Mouse (Mus musculus): ENCODE results near the gene Map3k4. TPM values are rescaled to one million over a fixed set of nuclear protein-coding genes. Genes with fewer than 3 reads are reported as not detected.

Map3k4 gene
- polyA plus RNA-seq, 1 experiment from 2014 or later = 49.3 TPM

DNA sequence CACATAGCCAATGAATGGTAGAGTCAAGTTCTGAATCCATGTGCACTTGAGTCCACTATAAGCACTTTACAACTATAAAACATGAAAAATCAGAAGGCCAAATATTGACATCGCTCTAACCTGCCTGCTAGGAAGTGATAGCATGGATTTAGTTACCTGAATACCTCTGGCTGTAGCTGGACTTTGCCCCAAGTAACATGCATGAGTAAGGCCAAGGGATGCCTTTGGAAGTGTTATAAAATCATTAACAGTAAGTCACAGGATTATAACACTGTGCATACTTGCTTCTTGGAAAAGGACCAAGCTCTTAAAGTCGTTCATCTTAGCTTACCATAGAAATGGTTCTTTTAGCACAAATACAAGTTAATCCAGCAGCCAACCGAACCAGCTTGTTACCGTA lies 18.6 kb upstream of the Map3k4 start:
- TF ChIP-seq CTCF (IDR thresholded peaks at IDR 0.05) = no peak
- peak; percentile 45 for ATAC-seq
- in situ Hi-C loops (cut with MboI; ENCODE audit: low pct_unique_long_range_greater_than_20kb) = no loop called here
- ChIA-PET CTCF (interaction anchor here (0.9 to 1.0 kb wide), 2 partner anchors 8 to 13 kb away, joined by 3 read pairs; no protein-coding TSS in a partner anchor), POLR2A (no interaction called here)
- no peaks in the 10 kb centered on the region for H3K27me3 ChIP-seq
- DNase-seq (ENCODE audit: low read depth, low spot score) = no peak

DNA sequence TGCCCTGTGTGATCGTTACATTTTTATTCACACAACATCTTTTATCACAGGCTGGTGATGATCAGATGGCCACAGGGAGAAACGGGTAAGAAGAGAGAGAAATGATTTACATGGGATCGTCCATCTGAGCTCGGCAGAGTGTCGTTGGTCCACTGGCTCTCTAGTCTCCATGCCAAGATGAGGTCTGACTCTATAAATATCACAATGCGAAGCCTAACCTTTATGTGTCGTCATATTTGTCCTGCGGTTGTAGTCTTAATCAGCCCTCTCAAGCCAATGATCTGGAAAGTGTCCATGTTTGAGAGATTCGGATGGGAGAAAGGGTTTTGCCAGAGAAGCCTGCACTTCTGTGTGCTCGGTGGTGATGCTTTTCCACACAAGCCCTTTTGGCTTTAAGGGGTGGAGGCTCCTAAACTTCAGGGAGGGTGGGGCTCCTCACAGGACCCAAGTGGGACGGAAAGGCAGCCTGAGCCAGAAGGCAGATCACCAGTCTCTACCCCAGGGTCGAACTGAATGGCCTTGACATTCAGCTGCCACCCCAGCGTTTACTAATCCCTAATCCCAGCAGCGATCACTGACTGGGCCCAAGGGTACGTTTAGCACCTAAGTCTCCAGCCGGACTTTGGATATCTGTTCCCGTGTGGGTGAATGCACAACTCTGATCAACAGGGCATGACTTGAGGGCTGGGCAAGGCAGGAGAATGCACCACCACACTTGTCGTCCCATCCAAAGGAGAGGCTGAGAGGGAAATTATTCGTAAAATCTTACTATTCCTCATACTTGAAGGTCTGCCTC lies 17.7 kb upstream of the Map3k4 start:
- ATAC-seq (peak; percentile 76), DNase-seq (ENCODE audit: low read depth, low spot score) (peak; percentile 83)
- CTCF ChIA-PET = interaction anchor here (1.2 to 2.6 kb wide), 3 partner anchors 7 to 34 kb away, joined by 3 to 6 read pairs (median 4); no protein-coding TSS in a partner anchor
- POLR2A ChIA-PET = interaction anchor here (0.6 to 2.0 kb wide), 2 partner anchors 18 to 130 kb away, joined by 3 to 7 read pairs; partner anchors contain the start of gene Map3k4
- in situ Hi-C loops (cut with MboI; ENCODE audit: low pct_unique_long_range_greater_than_20kb) = no loop called here
- H3K27me3 ChIP-seq = no peaks in the 10 kb centered on the region
- no peak for TF ChIP-seq CTCF (IDR thresholded peaks at IDR 0.05)

DNA sequence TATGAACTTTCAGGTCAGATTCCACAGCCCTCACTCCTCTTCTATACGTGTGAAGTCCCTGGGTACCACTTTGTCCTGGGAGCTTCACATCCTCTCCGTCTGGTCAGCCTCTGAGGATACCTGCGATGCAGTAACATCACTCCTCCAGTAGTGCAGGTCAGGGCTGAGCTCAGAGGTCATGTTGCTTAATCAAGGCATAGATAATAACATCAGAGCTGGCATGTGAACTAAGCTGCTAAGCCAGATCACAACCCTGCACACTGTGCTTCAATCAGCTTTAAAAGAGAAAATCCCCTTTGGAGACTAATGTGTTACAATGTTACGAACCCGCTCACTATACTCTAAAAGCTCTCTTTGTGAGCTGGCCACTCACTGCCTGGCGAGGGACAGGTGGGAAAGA lies 16.5 kb upstream of the Map3k4 start:
- in situ Hi-C loops (cut with MboI; ENCODE audit: low pct_unique_long_range_greater_than_20kb) = no loop called here
- ATAC-seq = no peak
- no peak for DNase-seq (ENCODE audit: low read depth, low spot score)
- peak; percentile 19 for TF ChIP-seq CTCF (IDR thresholded peaks at IDR 0.05)
- CTCF ChIA-PET = interaction anchor here (0.9 to 2.6 kb wide), 3 partner anchors 9 to 69 kb away, joined by 3 to 6 read pairs (median 4); no protein-coding TSS in a partner anchor
- H3K27me3 ChIP-seq = no peaks in the 10 kb centered on the region
- POLR2A ChIA-PET = interaction anchor here (2.0 kb wide), 1 partner anchor 17 kb away, joined by 7 read pairs; the partner anchor contains the start of gene Map3k4

DNA sequence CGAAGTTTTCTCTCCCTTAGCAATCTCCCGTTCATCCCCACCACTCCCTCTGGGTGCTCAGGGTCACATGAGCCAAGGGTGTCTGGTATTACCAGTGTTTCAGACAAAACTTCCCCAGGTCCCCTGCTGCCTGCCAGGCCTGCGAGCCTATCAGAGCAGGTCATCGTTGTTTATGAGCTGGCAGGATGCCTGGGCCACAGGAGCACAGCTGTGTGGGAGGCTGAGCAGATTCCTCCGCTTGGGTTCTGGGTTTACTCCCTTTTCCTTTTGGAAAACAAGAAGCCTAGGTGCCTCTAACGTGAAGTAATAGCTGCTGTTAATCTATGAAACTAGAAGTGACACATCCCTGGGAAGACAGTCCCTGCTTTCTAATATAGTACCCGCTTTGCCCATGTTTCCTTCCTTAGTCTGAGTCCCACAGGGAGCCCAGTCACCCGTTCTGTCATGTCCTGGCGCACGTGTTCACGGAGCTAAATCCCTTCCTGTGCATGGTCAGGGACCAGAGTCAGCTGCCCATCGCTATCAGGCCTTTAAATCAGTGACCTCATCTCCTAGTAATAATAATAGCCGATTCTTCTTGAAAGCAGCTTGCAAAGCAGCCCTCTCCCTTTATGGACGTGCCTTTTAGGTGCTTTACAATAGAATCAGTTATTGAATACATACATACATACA lies 9.4 kb upstream of the Map3k4 start:
- no peaks in the 10 kb centered on the region for H3K27me3 ChIP-seq
- in situ Hi-C loops (cut with MboI; ENCODE audit: low pct_unique_long_range_greater_than_20kb) = no loop called here
- no peak for TF ChIP-seq CTCF (IDR thresholded peaks at IDR 0.05)
- CTCF ChIA-PET = interaction anchor here (0.9 to 3.5 kb wide), 5 partner anchors 9 to 37 kb away, joined by 3 to 16 read pairs (median 3); partner anchors contain the start of gene Map3k4
- DNase-seq (ENCODE audit: low read depth, low spot score) (peak; percentile 97), ATAC-seq (peak; percentile 94)
- POLR2A ChIA-PET = interaction anchor here (0.7 to 2.8 kb wide), 2 partner anchors 10 to 12 kb away, joined by 3 to 10 read pairs; partner anchors contain the start of gene Map3k4

DNA sequence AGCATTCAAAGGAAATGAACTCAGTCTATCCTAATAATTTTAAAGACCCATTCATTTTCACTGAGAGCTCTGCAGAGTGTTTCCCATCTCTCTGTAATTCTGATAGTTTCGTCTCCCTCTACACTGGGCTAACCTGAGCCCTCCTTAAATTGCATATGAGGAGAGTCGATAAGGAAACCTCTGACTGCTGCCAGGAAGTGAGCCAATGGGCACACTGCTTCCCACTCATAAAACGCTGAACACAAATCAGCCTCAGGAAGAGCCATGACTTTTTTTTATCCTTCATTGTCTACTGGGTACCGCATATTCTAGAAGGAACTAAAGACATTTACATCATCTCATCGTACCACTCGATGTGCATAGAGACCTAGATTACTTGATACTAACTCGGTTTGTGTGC lies 1.2 kb upstream of the Map3k4 start:
- no peaks in the 10 kb centered on the region for H3K27me3 ChIP-seq
- TF ChIP-seq CTCF (IDR thresholded peaks at IDR 0.05) = no peak
- ChIA-PET POLR2A (interaction anchor here (2.3 kb wide), 1 partner anchor 51 kb away, joined by 9 read pairs; no protein-coding TSS in a partner anchor), CTCF (interaction anchor here (0.6 to 4.1 kb wide), 8 partner anchors 9 to 49 kb away, joined by 3 to 55 read pairs (median 6); no protein-coding TSS in a partner anchor)
- DNase-seq (ENCODE audit: low read depth, low spot score) = no peak
- in situ Hi-C loops (cut with MboI; ENCODE audit: low pct_unique_long_range_greater_than_20kb) = loop anchor here (5.0 kb wide), 1 partner anchor 52 kb away; no protein-coding TSS in a partner anchor
- ATAC-seq = no peak

DNA sequence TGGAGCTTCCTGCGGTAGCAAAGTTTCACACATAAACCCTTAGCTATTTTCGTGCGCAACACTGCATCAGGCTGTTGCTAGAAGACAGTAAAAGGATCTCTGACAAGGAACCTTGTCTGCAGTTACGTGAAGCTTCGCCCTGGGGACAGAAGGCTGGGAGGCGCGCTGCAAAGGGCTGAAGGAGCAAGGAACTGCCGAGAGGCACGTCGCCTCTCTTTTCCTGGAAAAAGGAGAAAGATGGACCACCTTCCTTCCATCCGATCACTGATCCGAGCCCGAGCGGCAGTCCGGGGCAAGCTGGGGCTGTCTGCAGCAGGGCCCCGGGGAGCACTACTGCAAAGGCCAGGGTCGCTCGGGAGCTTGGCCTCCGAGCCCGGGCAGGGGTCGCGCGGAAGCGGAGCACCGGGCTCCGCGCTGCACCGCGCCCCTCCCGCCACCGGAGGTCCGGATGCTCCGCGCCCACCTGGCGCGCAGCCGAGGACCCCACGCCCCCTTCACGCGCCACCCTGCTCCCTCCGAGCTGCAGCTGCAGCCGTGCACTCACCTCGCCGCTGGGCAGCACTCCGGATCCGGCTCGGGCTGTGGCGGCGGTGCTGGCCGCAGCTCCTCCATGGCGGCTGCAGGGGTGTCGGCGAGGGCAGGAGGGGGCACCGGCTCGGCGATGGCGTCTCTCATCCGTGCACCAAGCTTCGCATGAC lies 493 bp downstream of the Map3k4 start:
- peak; percentile 71 for TF ChIP-seq CTCF (IDR thresholded peaks at IDR 0.05)
- no peaks in the 10 kb centered on the region for H3K27me3 ChIP-seq
- ChIA-PET POLR2A (interaction anchor here (0.8 to 2.3 kb wide), 11 partner anchors 11 to 53 kb away, joined by 3 to 10 read pairs (median 5); no protein-coding TSS in a partner anchor), CTCF (interaction anchor here (0.8 to 4.1 kb wide), 12 partner anchors 11 to 52 kb away, joined by 3 to 55 read pairs (median 5); no protein-coding TSS in a partner anchor)
- ATAC-seq (peak; percentile 2), DNase-seq (ENCODE audit: low read depth, low spot score) (no peak)
- in situ Hi-C loops (cut with MboI; ENCODE audit: low pct_unique_long_range_greater_than_20kb) = loop anchor here (5.0 kb wide), 1 partner anchor 51 kb away; no protein-coding TSS in a partner anchor

DNA sequence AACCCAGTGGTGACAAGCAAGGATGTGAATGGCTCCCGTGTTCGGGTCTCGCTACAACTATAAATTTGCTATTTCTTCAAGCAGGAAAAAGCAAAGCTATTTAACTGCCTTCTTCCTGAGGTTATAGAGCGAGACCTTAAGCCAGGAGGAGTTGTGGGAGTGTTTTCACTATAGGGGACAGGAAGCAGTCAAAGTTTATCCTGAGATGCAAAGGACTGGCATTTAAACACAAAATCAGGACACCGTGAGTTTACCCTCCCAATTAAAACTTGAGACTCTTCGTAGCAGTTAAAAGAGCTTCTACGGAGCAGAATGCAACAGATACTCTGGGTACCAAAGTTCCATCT lies 1.0 kb downstream of the Map3k4 start:
- POLR2A ChIA-PET = interaction anchor here (0.8 to 2.3 kb wide), 11 partner anchors 11 to 53 kb away, joined by 3 to 10 read pairs (median 5); no protein-coding TSS in a partner anchor
- in situ Hi-C loops (cut with MboI; ENCODE audit: low pct_unique_long_range_greater_than_20kb) = loop anchor here (5.0 kb wide), 1 partner anchor 50 kb away; no protein-coding TSS in a partner anchor
- no peaks in the 10 kb centered on the region for H3K27me3 ChIP-seq
- CTCF ChIA-PET = interaction anchor here (0.8 to 4.1 kb wide), 11 partner anchors 11 to 52 kb away, joined by 3 to 55 read pairs (median 5); no protein-coding TSS in a partner anchor
- no peak for TF ChIP-seq CTCF (IDR thresholded peaks at IDR 0.05)
- DNase-seq (ENCODE audit: low read depth, low spot score) (no peak), ATAC-seq (no peak)

DNA sequence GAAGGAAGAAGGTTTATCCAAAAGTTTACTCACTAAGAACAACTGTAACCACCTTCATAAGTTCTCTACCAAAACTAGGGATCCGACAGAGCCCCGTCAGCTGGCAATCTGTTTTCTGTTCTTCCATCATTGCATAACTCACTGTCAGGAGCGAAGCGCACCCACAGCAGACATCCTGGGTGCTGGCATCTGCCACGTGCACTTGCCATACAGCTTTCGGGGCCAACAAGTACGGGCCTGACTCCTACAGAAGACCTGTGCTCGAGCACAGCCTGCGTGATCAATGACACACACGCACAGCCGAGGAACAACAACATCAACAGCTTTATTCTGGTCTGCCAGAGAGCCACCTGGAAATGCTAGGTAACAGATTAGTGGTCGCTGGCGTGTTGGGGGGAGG lies 2.3 kb downstream of the Map3k4 start:
- DNase-seq (ENCODE audit: low read depth, low spot score) (no peak), ATAC-seq (no peak)
- in situ Hi-C loops (cut with MboI; ENCODE audit: low pct_unique_long_range_greater_than_20kb) = loop anchor here (5.0 kb wide), 1 partner anchor 49 kb away; no protein-coding TSS in a partner anchor
- CTCF ChIA-PET = interaction anchor here (0.7 to 4.1 kb wide), 5 partner anchors 9 to 53 kb away, joined by 3 to 55 read pairs (median 15); no protein-coding TSS in a partner anchor
- POLR2A ChIA-PET = no interaction called here
- no peaks in the 10 kb centered on the region for H3K27me3 ChIP-seq
- TF ChIP-seq CTCF (IDR thresholded peaks at IDR 0.05) = no peak

DNA sequence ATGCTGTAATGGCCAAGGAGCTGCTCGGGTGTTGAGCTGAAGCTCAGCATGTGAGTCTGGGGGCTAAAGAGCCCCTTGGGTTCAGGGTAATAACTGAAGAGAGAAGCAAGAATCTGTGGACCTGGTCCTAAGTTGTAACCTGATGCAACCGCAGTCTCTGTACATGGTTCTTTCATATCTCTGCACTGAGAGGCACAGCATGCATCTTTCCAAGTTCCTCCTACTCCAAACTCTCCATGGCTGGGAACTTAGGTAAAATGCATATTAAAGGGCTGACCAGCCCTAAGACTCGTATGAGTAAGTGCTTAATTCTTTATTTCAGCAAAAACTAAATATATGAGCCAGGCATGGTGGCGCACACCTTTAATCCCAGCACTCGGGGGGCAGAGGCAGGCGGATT lies 6.3 kb downstream of the Map3k4 start:
- ATAC-seq = no peak
- TF ChIP-seq CTCF (IDR thresholded peaks at IDR 0.05) = no peak
- in situ Hi-C loops (cut with MboI; ENCODE audit: low pct_unique_long_range_greater_than_20kb) = loop anchor here (5.0 kb wide), 1 partner anchor 55 kb away; no protein-coding TSS in a partner anchor
- ChIA-PET POLR2A (interaction anchor here (0.6 kb wide), 1 partner anchor 111 kb away, joined by 3 read pairs; no protein-coding TSS in a partner anchor), CTCF (interaction anchor here (1.5 kb wide), 1 partner anchor 43 kb away, joined by 4 read pairs; no protein-coding TSS in a partner anchor)
- H3K27me3 ChIP-seq = no peaks in the 10 kb centered on the region
- DNase-seq (ENCODE audit: low read depth, low spot score) = no peak
